Mouse (Mus musculus) embryonic fibroblast, embryonic 13.5 days (primary cell): ENCODE measurements around the gene Mipep.

Source experiments
- CTCF ChIP-seq: IDR thresholded peaks from 2 replicates; pipeline ENCODE4 v1.5.1; 2011; ENCODE audit warnings: mild to moderate bottlenecking, control low read depth, low read length, moderate library complexity, borderline replicate concordance; ENCODE audit not compliant: insufficient read depth
- POLR2A ChIP-seq: IDR thresholded peaks from 2 replicates; pipeline ENCODE4 v1.6.1; 2011; ENCODE audit warnings: low read depth, mild to moderate bottlenecking, control low read depth, low read length, moderate library complexity

GRCm38 (mm10) chr14:60871831-60872230 lies 87.5 kb downstream of the Mipep start:
- no peak for TF ChIP-seq POLR2A
- no peak for TF ChIP-seq CTCF
